Mouse (Mus musculus): ENCODE data around the gene Eif4g1.

Eif4g1 gene

GRCm38 (mm10) chr16:20672965-20673705 lies 5.0 kb downstream of the Eif4g1 start:
- DNase-seq = peak; percentile 79 to 80

- DNase-seq = peak; percentile 21 to 25
Measured at GRCm38 (mm10) chr16:20673706-20674303, 5.7 kb downstream of the Eif4g1 start.

- no peak for DNase-seq
Measured at GRCm38 (mm10) chr16:20675213-20675612, 7.1 kb downstream of the Eif4g1 start.

- no peak for DNase-seq
Measured at GRCm38 (mm10) chr16:20676702-20677101, 8.6 kb downstream of the Eif4g1 start.

- DNase-seq = no peak
Measured at GRCm38 (mm10) chr16:20677380-20677779, 9.3 kb downstream of the Eif4g1 start.

- DNase-seq = peak; percentile 68 to 82
Measured at GRCm38 (mm10) chr16:20677974-20678675, 10.0 kb downstream of the Eif4g1 start.

- no peak for DNase-seq
Measured at GRCm38 (mm10) chr16:20690774-20691173, 22.7 kb downstream of the Eif4g1 start.

GRCm38 (mm10) chr16:20691617-20692016 lies 23.5 kb downstream of the Eif4g1 start:
- no peak for DNase-seq

GRCm38 (mm10) chr16:20692241-20692965 lies 24.3 kb downstream of the Eif4g1 start:
- peak; percentile 39 to 42 for DNase-seq

- DNase-seq = peak; percentile 98 to 99
Measured at GRCm38 (mm10) chr16:20693111-20693701, 25.1 kb downstream of the Eif4g1 start, which contains the start of gene Fam131a. Fam131a (plus strand) TSS chr16:20693241.

- DNase-seq = peak; percentile 83 to 88
Measured at GRCm38 (mm10) chr16:20694781-20695180, 26.7 kb downstream of the Eif4g1 start.

GRCm38 (mm10) chr16:20695622-20696323 lies 27.7 kb downstream of the Eif4g1 start:
- DNase-seq = peak; percentile 96

- DNase-seq = no peak
Measured at GRCm38 (mm10) chr16:20699266-20699665, 31.2 kb downstream of the Eif4g1 start.

GRCm38 (mm10) chr16:20700036-20700435 lies 31.9 kb downstream of the Eif4g1 start:
- peak; percentile 60 to 68 for DNase-seq

GRCm38 (mm10) chr16:20701316-20701715 lies 33.2 kb downstream of the Eif4g1 start:
- no peak for DNase-seq

GRCm38 (mm10) chr16:20701729-20702521 lies 33.8 kb downstream of the Eif4g1 start:
- no peak for DNase-seq

- peak; percentile 82 to 83 for DNase-seq
Measured at GRCm38 (mm10) chr16:20702522-20702893, 34.4 kb downstream of the Eif4g1 start.

- DNase-seq = no peak
Measured at GRCm38 (mm10) chr16:20703071-20703470, 35.0 kb downstream of the Eif4g1 start.

GRCm38 (mm10) chr16:20703699-20704400 lies 35.7 kb downstream of the Eif4g1 start:
- DNase-seq = no peak

- DNase-seq = peak in 1 of 2 experiments; percentile 43
Measured at GRCm38 (mm10) chr16:20705786-20706185, 37.7 kb downstream of the Eif4g1 start.
